Mouse (Mus musculus) CH12.LX (cell line): ENCODE results near the gene Gm20683. TPM values are rescaled to one million over a fixed set of nuclear protein-coding genes. Genes with fewer than 3 reads are reported as not detected.

Experiments used
- DNase-seq: peaks from one replicate; pipeline ENCODE4 v3.0.0-alpha.2; 2013; ENCODE audit errors: extremely low read depth
- H3K27ac ChIP-seq: 2 replicates; pipeline ENCODE4 v1.5.1; 2012; ENCODE audit warnings: low read depth, mild to moderate bottlenecking, control low read depth, moderate library complexity; ENCODE audit not compliant: insufficient read depth
- H3K27me3 ChIP-seq: replicated peaks from 2 replicates; pipeline ENCODE3; 2012; ENCODE audit warnings: inconsistent platforms
- H3K36me3 ChIP-seq, 2 experiments: replicated peaks in 1 of 2; 2 replicates each; pipeline versions ENCODE3 to v1.6.1; 2012; ENCODE audit warnings: inconsistent platforms in 1 of 2, low read length in 1 of 2, mild to moderate bottlenecking in 1 of 2, mixed read lengths in 1 of 2, moderate library complexity in 1 of 2; ENCODE audit not compliant: control insufficient read depth in 1 of 2, insufficient read depth in 1 of 2
- H3K4me1 ChIP-seq, 2 experiments: 2 replicates each; pipeline ENCODE4 v1.6.1; 2012; ENCODE audit warnings: inconsistent platforms in 1 of 2, moderate library complexity in 1 of 2; ENCODE audit not compliant: insufficient read depth in 2 of 2, control insufficient read depth in 1 of 2
- H3K4me2 ChIP-seq: 2 replicates; pipeline ENCODE4 v1.6.1; 2012; ENCODE audit warnings: low read depth, mild to moderate bottlenecking, control low read depth; ENCODE audit not compliant: poor library complexity, insufficient read depth, severe bottlenecking
- H3K4me3 ChIP-seq, 3 experiments: fragments of 150-350 bp in 1 of 3; sonication (generic) in 1 of 3; replicated peaks in 1 of 3; 2 replicates each; pipeline versions ENCODE3 to v1.5.1; 2011 to 2012; ENCODE audit warnings: low read depth in 2 of 3, low read length in 2 of 3, mild to moderate bottlenecking in 2 of 3, moderate library complexity in 2 of 3, control low read depth in 1 of 3, improper control_type of control experiment in 1 of 3, inconsistent platforms in 1 of 3, mixed read lengths in 1 of 3; ENCODE audit not compliant: poor library complexity in 1 of 3
- H3K79me2 ChIP-seq: replicated peaks from 2 replicates; pipeline ENCODE4 v1.6.1; 2012; ENCODE audit warnings: mild to moderate bottlenecking, moderate library complexity; ENCODE audit not compliant: control insufficient read depth, poor library complexity, insufficient read depth, severe bottlenecking; ENCODE audit errors: extremely low read depth
- H3K9ac ChIP-seq: 2 replicates; pipeline ENCODE4 v1.6.1; 2012; ENCODE audit warnings: low read depth, mild to moderate bottlenecking, control low read depth, moderate library complexity; ENCODE audit not compliant: insufficient read depth
- H3K9me3 ChIP-seq: replicated peaks from 2 replicates; pipeline ENCODE3; 2012; ENCODE audit warnings: low read length, inconsistent platforms, mixed read lengths
- BHLHE40 ChIP-seq: IDR thresholded peaks from 2 replicates; pipeline ENCODE4 v1.6.1; 2011; ENCODE audit warnings: mild to moderate bottlenecking, low read depth, low read length, improper control_type of control experiment
- CHD1 ChIP-seq: IDR thresholded peaks from 2 replicates; pipeline ENCODE4 v1.6.1; 2012; ENCODE audit warnings: low read depth, low read length, improper control_type of control experiment, inconsistent platforms
- CTCF ChIP-seq, 2 experiments: IDR thresholded peaks in 1 of 2; conservative IDR thresholded peaks in 1 of 2; 2 replicates each; pipeline ENCODE4 v1.5.1; 2011 to 2012; ENCODE audit warnings: low read depth in 2 of 2, low read length in 2 of 2, improper control_type of control experiment in 1 of 2, inconsistent platforms in 1 of 2, mild to moderate bottlenecking in 1 of 2, moderate library complexity in 1 of 2
- E2F4 ChIP-seq: IDR thresholded peaks from 2 replicates; pipeline ENCODE4 v1.6.1; 2011; ENCODE audit warnings: low read depth, low read length, improper control_type of control experiment; ENCODE audit not compliant: insufficient replicate concordance
- ELF1 ChIP-seq: IDR thresholded peaks from 2 replicates; pipeline ENCODE4 v1.6.1; 2014; ENCODE audit warnings: low read depth, mild to moderate bottlenecking, inconsistent platforms, low read length, improper control_type of control experiment
- EP300 ChIP-seq: IDR thresholded peaks from 2 replicates; pipeline ENCODE4 v1.6.1; 2011; ENCODE audit warnings: low read length, improper control_type of control experiment
- ETS1 ChIP-seq: conservative IDR thresholded peaks from 2 replicates; pipeline ENCODE4 v1.6.1; 2012; ENCODE audit warnings: low read depth, mild to moderate bottlenecking, inconsistent platforms, low read length, improper control_type of control experiment, moderate library complexity
- GABPA ChIP-seq: IDR thresholded peaks from 2 replicates; pipeline ENCODE4 v1.6.1; 2012; ENCODE audit warnings: low read depth, low read length, improper control_type of control experiment, inconsistent platforms; ENCODE audit not compliant: insufficient replicate concordance
- IRF4 ChIP-seq: IDR thresholded peaks from 2 replicates; pipeline ENCODE4 v1.6.1; 2014; ENCODE audit warnings: low read depth, mild to moderate bottlenecking, inconsistent platforms, low read length, improper control_type of control experiment
- JUN ChIP-seq: IDR thresholded peaks from 2 replicates; pipeline ENCODE4 v1.6.1; 2011; ENCODE audit warnings: low read depth, mild to moderate bottlenecking, low read length, improper control_type of control experiment, moderate library complexity; ENCODE audit not compliant: insufficient read depth
- JUND ChIP-seq: conservative IDR thresholded peaks from 2 replicates; pipeline ENCODE4 v1.6.1; 2011; ENCODE audit warnings: low read depth, low read length, improper control_type of control experiment
- MAFK ChIP-seq: IDR thresholded peaks from 2 replicates; pipeline ENCODE4 v1.6.1; 2011; ENCODE audit warnings: low read length, improper control_type of control experiment; ENCODE audit not compliant: insufficient replicate concordance
- MAX ChIP-seq: IDR thresholded peaks from 2 replicates; pipeline ENCODE4 v1.6.1; 2011; ENCODE audit warnings: low read length, improper control_type of control experiment
- MAZ ChIP-seq: IDR thresholded peaks from 2 replicates; pipeline ENCODE4 v1.6.1; 2012; ENCODE audit warnings: low read depth, mild to moderate bottlenecking, inconsistent platforms, low read length, improper control_type of control experiment, moderate library complexity
- MEF2A ChIP-seq: IDR thresholded peaks from 2 replicates; pipeline ENCODE4 v1.6.1; 2014; ENCODE audit warnings: low read depth, mild to moderate bottlenecking, inconsistent platforms, low read length, improper control_type of control experiment, borderline replicate concordance
- MXI1 ChIP-seq: IDR thresholded peaks from 2 replicates; pipeline ENCODE4 v1.6.1; 2011; ENCODE audit warnings: mild to moderate bottlenecking, low read depth, low read length, improper control_type of control experiment
- MYC ChIP-seq: IDR thresholded peaks from 2 replicates; pipeline ENCODE4 v1.6.1; 2011; ENCODE audit warnings: low read depth, mild to moderate bottlenecking, improper control_type of control experiment, low read length
- NRF1 ChIP-seq: IDR thresholded peaks from 2 replicates; pipeline ENCODE4 v1.6.1; 2014; ENCODE audit warnings: low read depth, mild to moderate bottlenecking, inconsistent platforms, low read length, improper control_type of control experiment, moderate library complexity
- PAX5 ChIP-seq: IDR thresholded peaks from 2 replicates; pipeline ENCODE4 v1.6.1; 2012; ENCODE audit warnings: low read length, inconsistent platforms, mixed read lengths
- POLR2A ChIP-seq: IDR thresholded peaks from 2 replicates; pipeline ENCODE4 v1.6.1; 2011; ENCODE audit warnings: low read depth, mild to moderate bottlenecking, improper control_type of control experiment, low read length
- POLR2AphosphoS2 ChIP-seq: IDR thresholded peaks from 2 replicates; pipeline ENCODE4 v1.6.1; 2011; ENCODE audit warnings: low read depth, low read length, improper control_type of control experiment
- RAD21 ChIP-seq: IDR thresholded peaks from 2 replicates; pipeline ENCODE4 v1.6.1; 2011; ENCODE audit warnings: low read depth, mild to moderate bottlenecking, low read length, improper control_type of control experiment, moderate library complexity
- SIN3A ChIP-seq: IDR thresholded peaks from 2 replicates; pipeline ENCODE4 v1.6.1; 2012; ENCODE audit warnings: low read length, improper control_type of control experiment, inconsistent platforms
- SMC3 ChIP-seq: IDR thresholded peaks from 2 replicates; pipeline ENCODE4 v1.6.1; 2011; ENCODE audit warnings: low read depth, low read length, improper control_type of control experiment
- TBP ChIP-seq: conservative IDR thresholded peaks from 2 replicates; pipeline ENCODE4 v1.6.1; 2011; ENCODE audit warnings: low read depth, low read length, improper control_type of control experiment
- TCF12 ChIP-seq: IDR thresholded peaks from 2 replicates; pipeline ENCODE4 v1.6.1; 2014; ENCODE audit warnings: low read depth, mild to moderate bottlenecking, inconsistent platforms, low read length, improper control_type of control experiment
- USF1 ChIP-seq: IDR thresholded peaks from 2 replicates; pipeline ENCODE4 v1.6.1; 2014; ENCODE audit warnings: low read depth, mild to moderate bottlenecking, inconsistent platforms, low read length, improper control_type of control experiment
- USF2 ChIP-seq: conservative IDR thresholded peaks from 2 replicates; pipeline ENCODE4 v1.6.1; 2011; ENCODE audit warnings: low read depth, low read length, improper control_type of control experiment
- ZC3H11A ChIP-seq: IDR thresholded peaks from 2 replicates; pipeline ENCODE4 v1.6.1; 2012; ENCODE audit warnings: low read depth, mild to moderate bottlenecking, inconsistent platforms, low read length, improper control_type of control experiment
- ZKSCAN1 ChIP-seq: IDR thresholded peaks from 2 replicates; pipeline ENCODE4 v1.6.1; 2012; ENCODE audit warnings: low read depth, inconsistent platforms, low read length, improper control_type of control experiment, borderline replicate concordance
- ZMIZ1 ChIP-seq: IDR thresholded peaks from 2 replicates; pipeline ENCODE4 v1.6.1; 2012; ENCODE audit warnings: low read depth, mild to moderate bottlenecking, inconsistent platforms, low read length, improper control_type of control experiment
- ZNF384 ChIP-seq: IDR thresholded peaks from 2 replicates; pipeline ENCODE4 v1.6.1; 2012; ENCODE audit warnings: low read depth, low read length, improper control_type of control experiment, inconsistent platforms
- dilution Hi-C: fragments of 300-500 bp; cut with MboI; formaldehyde crosslinking; loops from 2 replicates; pipeline ENCODE4 v1.14.3; 2020; ENCODE audit warnings: low sequenced_read_pairs; ENCODE audit not compliant: extremely low pct_unique_long_range_greater_than_20kb, extremely low pct_ligation_motif_present
- in situ Hi-C: fragments of 300-500 bp; cut with MboI; formaldehyde crosslinking; loops from 3 replicates; pipeline ENCODE4 v1.14.3; 2019; ENCODE audit warnings: low sequenced_read_pairs, low pct_ligation_motif_present, low pct_unique_long_range_greater_than_20kb, mixed read lengths
- polyA plus RNA-seq: library from polyadenylated mRNA; unstranded; fragments of >175 nt; gene quantifications from 2 replicates; pipeline ENCODE4 v1.2.1, GENCODE M21; 2012; ENCODE audit warnings: low read depth; ENCODE audit not compliant: insufficient read length
- total RNA-seq, 2 experiments: library from RNA; depleted of rRNA; stranded (reverse); fragments of 300-350 nt in 1 of 2; fragments of >200 nt in 1 of 2; gene quantifications; 2 replicates each; pipeline ENCODE4 v1.2.3; 2012 to 2014

Gm20683 gene
- total and polyA plus RNA-seq, 3 experiments: 1.3 to 4.8 (median 3.8) TPM

GRCm38 (mm10) chr17:25828712-25829557 lies 12.6 kb downstream of the Gm20683 start, which contains the start of gene Jmjd8 (continued):
- TF ChIP-seq SIN3A (no peak; the same call in 1 of the 2 replicates), USF1 (no peak), NRF1 (0 out of 2 replicates have a peak, but pooled peaks have one; percentile 21), SMC3 (no peak), TCF12 (no peak), BHLHE40 (no peak), JUN (no peak), MYC (peak; percentile 42; the same call in 1 of the 2 replicates), PAX5 (no peak), USF2 (no peak), IRF4 (no peak), MEF2A (no peak), MAX (no peak), POLR2A (peak; percentile 45; the same call in 1 of the 2 replicates), EP300 (no peak), ZMIZ1 (no peak; the same call in 1 of the 2 replicates), MXI1 (0 out of 2 replicates have a peak, but pooled peaks have one; percentile 51), E2F4 (no peak), ZNF384 (no peak), MAFK (no peak), JUND (no peak), TBP (no peak)

GRCm38 (mm10) chr17:25828223-25828594 lies 13.4 kb downstream of the Gm20683 start:
- Histone ChIP-seq H3K79me2 (peaks cover 14% of the 10 kb centered on the region), H3K4me2 (no peak overlapping the region), H3K27me3 (no peaks in the 10 kb centered on the region), H3K36me3 (peaks cover 49 to 70% of the 10 kb centered on the region in 2 experiments), H3K4me3 (no peak overlapping the region), H3K27ac (no peak overlapping the region), H3K9ac (no peak overlapping the region), H3K9me3 (no peaks in the 10 kb centered on the region), H3K4me1 (peaks cover 26 to 56% of the 10 kb centered on the region in 2 experiments)
- dilution Hi-C loops: no loop called here
- DNase-seq: no peak
- in situ Hi-C loops: no loop called here
- TF ChIP-seq MEF2A: no peak
- TF ChIP-seq MAX: no peak
- TF ChIP-seq RAD21: no peak
- TF ChIP-seq ELF1: no peak
- TF ChIP-seq BHLHE40: no peak
- TF ChIP-seq ZNF384: no peak
- no peak for TF ChIP-seq CHD1
- TF ChIP-seq USF1: no peak
- TF ChIP-seq SIN3A: no peak
- no peak for TF ChIP-seq MAZ
- TF ChIP-seq ZKSCAN1: no peak
- TF ChIP-seq USF2: no peak
- TF ChIP-seq ETS1: no peak
- TF ChIP-seq POLR2AphosphoS2: no peak
- no peak for TF ChIP-seq ZC3H11A
- TF ChIP-seq GABPA: no peak
- no peak for TF ChIP-seq EP300
- no peak for TF ChIP-seq MXI1
- TF ChIP-seq CTCF (conservative IDR thresholded peaks at IDR 0.05 in 1 of 2, IDR thresholded peaks at IDR 0.05 in 1 of 2; ENCODE audit: low read depth in 2 of 2, low read length in 2 of 2): no peak
